Mouse (Mus musculus) left cerebral cortex, postnatal 4 days (tissue): ENCODE measurements around the gene Rp2. TPM values are rescaled to one million over a fixed set of nuclear protein-coding genes. Genes with fewer than 3 reads are reported as not detected.

Source experiments
- DNase-seq: peaks from one replicate; pipeline ENCODE4 v3.0.0-alpha.2; 2022
- intact Hi-C: fragments of 180-260 bp; cut with DNase I; formaldehyde crosslinking; loops from one replicate; pipeline ENCODE4 v1.15.1; 2025
- total RNA-seq, 2 experiments: library from RNA; stranded (reverse); gene quantifications; 2 replicates each; pipeline ENCODE4 v1.2.3; 2021

Gene Rp2
- total RNA-seq, 2 experiments from 2014 or later: 15.6 to 17.5 TPM

GRCm38 (mm10) chrX:20419536-20419935, 55.3 kb downstream of the Rp2 start:
- no peak for DNase-seq
- intact Hi-C loops: no loop called here

- intact Hi-C loops: no loop called here
- peak; percentile 73 for DNase-seq
These were observed 61.0 kb downstream of the Rp2 start, which contains the start of gene Jade3 for GRCm38 (mm10) chrX:20425140-20425838. Gene Jade3, plus strand, starts transcription at chrX:20425688.

GRCm38 (mm10) chrX:20425839-20426449, 61.7 kb downstream of the Rp2 start:
- intact Hi-C loops: no loop called here
- peak; percentile 32 for DNase-seq

Other genes with a start within 250 kb of the Rp2 start
- 10 to 100 TPM; 49.1 to 54.5 TPM for gene Slc9a7, start 72.7 kb upstream of the Rp2 start, total RNA-seq
- gene Jade3, start 61.2 kb downstream of the Rp2 start, total RNA-seq: 10 to 100 TPM; 12.4 to 12.6 TPM
- gene Rgn, start 185.3 kb downstream of the Rp2 start, total RNA-seq: under 1 TPM in 1 of 2 experiments, not detected in 1; 0.24 TPM